Mouse (Mus musculus): ENCODE results near the gene Brd2. TPM values are rescaled to one million over a fixed set of nuclear protein-coding genes. Genes with fewer than 3 reads are reported as not detected.
"Not testable (repeated sequence)": the region's sequence is repeated elsewhere in the genome, so short reads cannot be mapped to it uniquely, and the experiment has no call there.

Brd2 gene
- polyA plus RNA-seq (2016; fragmentation: Nextera tagmentation; extraction: Ambion mirVana), result 140 and 145 TPM in 2 replicates

GRCm38 (mm10) chr17:34122188-34122984, at the start of gene Brd2:
Gene Brd2, minus strand, starts transcription at chr17:34122634.
- peak within 1 kb of the TSS; percentile 100 for H3K27ac ChIP-seq
- H3K4me3 ChIP-seq, result peak within 1 kb of the TSS; percentile 99
- peak; percentile 98 for DNase-seq (ENCODE audit: low spot score)
- H3K27me3 ChIP-seq (ENCODE audit: low read depth, poor library complexity, severe bottlenecking), result no peaks in the 10 kb centered on the region
- H3K4me1 ChIP-seq, result peaks cover 25% of the 10 kb centered on the region
- H3K36me3 ChIP-seq, result peaks cover 34% of the 10 kb centered on the region
- WGBS, result under 1% methylated on average over 74 of the region's 75 CpGs
- no peaks in the 10 kb centered on the region for H3K9me3 ChIP-seq (replicated peaks)

GRCm38 (mm10) chr17:34170877-34171498, 48.6 kb upstream of the Brd2 start:
- WGBS, result 44% methylated on average over 13 of the region's 13 CpGs
- Histone ChIP-seq H3K4me1 (no peaks in the 10 kb centered on the region), H3K4me3 (no peak overlapping the region), H3K9me3 (replicated peaks) (no peaks in the 10 kb centered on the region), H3K36me3 (no peaks in the 10 kb centered on the region), H3K27ac (no peak overlapping the region), H3K27me3 (ENCODE audit: low read depth, poor library complexity, severe bottlenecking) (no peaks in the 10 kb centered on the region; the same call in 1 of the 2 replicates)
- peak; percentile 84 for DNase-seq (ENCODE audit: low spot score)

GRCm38 (mm10) chr17:34170487-34170876, 48.0 kb upstream of the Brd2 start:
- H3K36me3 ChIP-seq, result no peaks in the 10 kb centered on the region
- DNase-seq (ENCODE audit: low spot score), result no peak
- 33% methylated on average over 4 of the region's 4 CpGs for WGBS
- H3K4me1 ChIP-seq, result no peaks in the 10 kb centered on the region
- H3K27me3 ChIP-seq (ENCODE audit: low read depth, poor library complexity, severe bottlenecking), result no peaks in the 10 kb centered on the region; the same call in 1 of the 2 replicates
- no peaks in the 10 kb centered on the region for H3K9me3 ChIP-seq (replicated peaks)
- H3K4me3 ChIP-seq, result no peak overlapping the region
- H3K27ac ChIP-seq, result no peak overlapping the region

GRCm38 (mm10) chr17:34169279-34169678, 46.8 kb upstream of the Brd2 start:
- H3K27ac ChIP-seq, result no peak overlapping the region
- no peaks in the 10 kb centered on the region for H3K9me3 ChIP-seq (replicated peaks)
- no peaks in the 10 kb centered on the region for H3K36me3 ChIP-seq
- no peaks in the 10 kb centered on the region for H3K4me1 ChIP-seq
- WGBS, result 4% methylated on average over 2 of the region's 2 CpGs
- no peak overlapping the region for H3K4me3 ChIP-seq
- no peak for DNase-seq (ENCODE audit: low spot score)
- H3K27me3 ChIP-seq (ENCODE audit: low read depth, poor library complexity, severe bottlenecking), result no peaks in the 10 kb centered on the region; the same call in 1 of the 2 replicates

- 78% methylated on average over 6 of the region's 6 CpGs for WGBS
Measured at GRCm38 (mm10) chr17:34165033-34165730, 42.7 kb upstream of the Brd2 start.

GRCm38 (mm10) chr17:34164202-34164895, 41.9 kb upstream of the Brd2 start:
- Histone ChIP-seq H3K36me3 (no peaks in the 10 kb centered on the region), H3K27ac (no peak overlapping the region), H3K4me3 (no peak overlapping the region), H3K9me3 (replicated peaks) (no peaks in the 10 kb centered on the region), H3K4me1 (no peaks in the 10 kb centered on the region), H3K27me3 (ENCODE audit: low read depth, poor library complexity, severe bottlenecking) (no peaks in the 10 kb centered on the region)
- no peak for DNase-seq (ENCODE audit: low spot score)
- WGBS, result 45% methylated on average over 9 of the region's 9 CpGs

More at GRCm38 (mm10) chr17:34165033-34165730, 42.7 kb upstream of the Brd2 start:
- Histone ChIP-seq H3K27ac (no peak overlapping the region), H3K4me1 (no peaks in the 10 kb centered on the region), H3K36me3 (no peaks in the 10 kb centered on the region), H3K9me3 (replicated peaks) (no peaks in the 10 kb centered on the region), H3K4me3 (no peak overlapping the region), H3K27me3 (ENCODE audit: low read depth, poor library complexity, severe bottlenecking) (no peaks in the 10 kb centered on the region)
- DNase-seq (ENCODE audit: low spot score), result no peak

GRCm38 (mm10) chr17:34155534-34155933, 33.1 kb upstream of the Brd2 start:
- H3K27ac ChIP-seq, result no peak overlapping the region
- DNase-seq (ENCODE audit: low spot score), result no peak
- H3K27me3 ChIP-seq (ENCODE audit: low read depth, poor library complexity, severe bottlenecking), result peaks cover 7% of the 10 kb centered on the region; the same call in 1 of the 2 replicates
- no peaks in the 10 kb centered on the region for H3K36me3 ChIP-seq
- H3K9me3 ChIP-seq (replicated peaks), result no peaks in the 10 kb centered on the region
- H3K4me3 ChIP-seq, result no peak overlapping the region
- H3K4me1 ChIP-seq, result no peaks in the 10 kb centered on the region
- WGBS, result 61% methylated on average over 5 of the region's 5 CpGs

GRCm38 (mm10) chr17:34152923-34153322, 30.5 kb upstream of the Brd2 start, which contains the start of gene H2-DMb1:
Gene H2-DMb1, plus strand, starts transcription at chr17:34153072.
- Histone ChIP-seq H3K4me1 (no peaks in the 10 kb centered on the region), H3K9me3 (replicated peaks) (no peaks in the 10 kb centered on the region), H3K27ac (no peak within 1 kb of the TSS), H3K27me3 (ENCODE audit: low read depth, poor library complexity, severe bottlenecking) (peaks cover 7% of the 10 kb centered on the region; the same call in 1 of the 2 replicates), H3K4me3 (no peak within 1 kb of the TSS), H3K36me3 (no peaks in the 10 kb centered on the region)
- no peak for DNase-seq (ENCODE audit: low spot score)
- WGBS, result 61% methylated on average over 4 of the region's 4 CpGs

- H3K27ac ChIP-seq, result no peak overlapping the region
- no peaks in the 10 kb centered on the region for H3K9me3 ChIP-seq (replicated peaks)
- WGBS, result 75% methylated on average over 3 of the region's 3 CpGs
- H3K36me3 ChIP-seq, result no peaks in the 10 kb centered on the region
- H3K27me3 ChIP-seq (ENCODE audit: low read depth, poor library complexity, severe bottlenecking), result peaks cover 16% of the 10 kb centered on the region
- no peak overlapping the region for H3K4me3 ChIP-seq
- H3K4me1 ChIP-seq, result peaks cover 15% of the 10 kb centered on the region
- no peak for DNase-seq (ENCODE audit: low spot score)
Measured at GRCm38 (mm10) chr17:34144960-34145371, 22.5 kb upstream of the Brd2 start.

- Histone ChIP-seq H3K4me1 (peaks cover 23% of the 10 kb centered on the region), H3K27me3 (ENCODE audit: low read depth, poor library complexity, severe bottlenecking) (peaks cover 24% of the 10 kb centered on the region)
- H3K9me3 ChIP-seq (replicated peaks); H3K4me3 ChIP-seq; H3K36me3 ChIP-seq; H3K27ac ChIP-seq; DNase-seq (ENCODE audit: low spot score): not testable (repeated sequence)
- 94% methylated on average over 4 of the region's 4 CpGs for WGBS
Measured at GRCm38 (mm10) chr17:34144221-34144620, 21.8 kb upstream of the Brd2 start.

- Histone ChIP-seq H3K4me3 (no peak overlapping the region), H3K27me3 (ENCODE audit: low read depth, poor library complexity, severe bottlenecking) (peaks cover 31% of the 10 kb centered on the region), H3K27ac (no peak overlapping the region), H3K9me3 (replicated peaks) (no peaks in the 10 kb centered on the region), H3K4me1 (peaks cover 25% of the 10 kb centered on the region), H3K36me3 (no peaks in the 10 kb centered on the region)
- 74% methylated on average over 5 of the region's 5 CpGs for whole genome bisulfite sequencing
- DNase-seq (ENCODE audit: low spot score), result no peak
Measured at GRCm38 (mm10) chr17:34143461-34143860, 21.0 kb upstream of the Brd2 start.

GRCm38 (mm10) chr17:34143033-34143432, 20.6 kb upstream of the Brd2 start, which contains the start of gene H2-DMb2:
Gene H2-DMb2, plus strand, starts transcription at chr17:34143307.
- 48% methylated on average over 7 of the region's 7 CpGs for WGBS
- no peak for DNase-seq (ENCODE audit: low spot score)
- Histone ChIP-seq H3K9me3 (replicated peaks) (no peaks in the 10 kb centered on the region), H3K4me3 (no peak within 1 kb of the TSS), H3K27me3 (ENCODE audit: low read depth, poor library complexity, severe bottlenecking) (peaks cover 36% of the 10 kb centered on the region), H3K4me1 (peaks cover 25% of the 10 kb centered on the region), H3K27ac (no peak within 1 kb of the TSS), H3K36me3 (no peaks in the 10 kb centered on the region)
